8 mouse cellular contexts compared by ENCODE assay signal in genomic region chr16:16302369-16303137, GRCm38 (mm10). TPM values are rescaled to one million over a fixed set of nuclear protein-coding genes. Genes with fewer than 3 reads are reported as not detected.
DNase-seq lines count a peak whose midpoint lies in the region; ATAC-seq lines count a peak whose summit lies in the region.

Yars2 (plus strand) TSS chr16:16302965.

- peak; percentile 92 for ATAC-seq in inflammation-experienced regulatory T-cells, adult 6 months
- peak; percentile 96 for ATAC-seq in megakaryocyte-erythroid progenitor cell, adult 5-6 weeks (replicated peaks; ENCODE audit: low FRiP score, low TSS enrichment, poor library complexity, severe bottlenecking)

- intact Hi-C loops in gastrocnemius, postnatal 14 days (cut with DNase I; ENCODE audit: low total_unique reads), result no loop called here
- intact Hi-C loops in left cerebral cortex, postnatal 10 days (cut with DNase I), result loop anchor here (5.0 to 10.0 kb wide), 4 partner anchors 100 to 668 kb away; partner anchors contain the start of genes Top3b and Vpreb1

- DNase-seq in adipocyte (ENCODE audit: low spot score), result peak; percentile 96
- peak; percentile 95 for DNase-seq in embryo, embryonic 10 days (ENCODE audit: low spot score)
- DNase-seq in gastrocnemius, postnatal 14 days, result peak; percentile 92
- peak; percentile 92 to 95 for DNase-seq in left cerebral cortex, postnatal 10 days (ENCODE audit: extremely low spot score in 1 of 2, low spot score in 2 of 2)
- DNase-seq in right cerebral cortex, postnatal 25 days, result peak; percentile 95
- peak; percentile 87 to 88 for DNase-seq in urinary bladder, postnatal 4 days (ENCODE audit: low spot score in 2 of 2)

RNA-seq across cellular contexts. Expression of gene Yars2, which starts in this region (rescaled TPM):
- total RNA-seq in gastrocnemius, postnatal 14 days (2021), result 10 to 100 TPM; 16.2 to 17.4 TPM
- polyA plus RNA-seq in inflammation-experienced regulatory T-cells, adult 6 months (2017; shearing (Covaris generic)), result 1 to 10 TPM; 3.4 to 6.5 (median 5.0) TPM
- total RNA-seq in left cerebral cortex, postnatal 10 days (2021), result 10 to 100 TPM; 20.0 to 20.8 TPM
- 50.8 and 56.5 TPM in 2 replicates for total RNA-seq in megakaryocyte-erythroid progenitor cell, adult 5-6 weeks (2014; fragmentation: Nextera tagmentation)
- total RNA-seq in megakaryocyte-erythroid progenitor cell, adult 5-6 weeks (2017), result 51.3 and 65.1 TPM in 2 replicates

Comparison
In these comparisons a context has a peak if more than half of its experiments do, and no peak if none do; other contexts are left out.
1. Peak in every context shown above with its lines: DNase-seq and ATAC-seq.